Mouse (Mus musculus) heart, postnatal 0 days (tissue): ENCODE results near the gene Epo.

Experiments used
- CTCF ChIP-seq: IDR thresholded peaks from 2 replicates; pipeline ENCODE4 v1.5.1; 2016; ENCODE audit warnings: antibody characterized with exemption, control low read depth, low read depth
- EP300 ChIP-seq: IDR thresholded peaks from 2 replicates; pipeline ENCODE4 v1.6.1; 2016; ENCODE audit warnings: antibody characterized with exemption, low read depth

DNA sequence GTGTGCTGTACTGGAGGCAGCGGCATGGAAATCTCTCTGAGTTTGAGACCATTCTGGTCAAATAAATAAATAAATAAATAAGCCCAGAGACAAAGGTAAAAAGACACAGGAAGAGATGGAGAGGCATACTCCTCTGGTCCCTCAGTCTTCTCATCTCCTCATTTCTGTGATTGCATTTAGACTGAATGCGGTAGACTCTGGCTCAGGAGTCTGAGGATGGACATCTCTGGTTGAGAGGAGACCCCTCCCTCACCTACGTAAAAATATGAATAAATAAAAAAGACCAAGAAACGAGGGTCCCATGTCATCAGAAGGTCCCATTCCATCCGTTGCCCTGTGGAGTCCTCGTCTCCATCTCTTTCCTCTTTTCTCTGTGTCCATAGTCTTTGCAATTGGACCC is 20.0 kb upstream of the Epo start:
- TF ChIP-seq CTCF: no peak
- TF ChIP-seq EP300: no peak
